Mouse (Mus musculus) spleen, postnatal 4 days (tissue): ENCODE measurements around the gene Cpsf4.
A peak's percentile ranks its signal among the peaks of the same experiment; 100 is the strongest.
"Not testable (repeated sequence)": the region's sequence is repeated elsewhere in the genome, so short reads cannot be mapped to it uniquely, and the experiment has no call there.

Source experiments
- DNase-seq, 2 experiments: peaks; one replicate each; pipeline ENCODE4 v3.0.0; 2022; ENCODE audit warnings: low spot score in 2 of 2

The Cpsf4 gene

GRCm38 (mm10) chr5:145185244-145185643 lies 18.2 kb downstream of the Cpsf4 start:
- no peak for DNase-seq

GRCm38 (mm10) chr5:145189416-145189815 lies 22.4 kb downstream of the Cpsf4 start:
- no peak for DNase-seq

DNA sequence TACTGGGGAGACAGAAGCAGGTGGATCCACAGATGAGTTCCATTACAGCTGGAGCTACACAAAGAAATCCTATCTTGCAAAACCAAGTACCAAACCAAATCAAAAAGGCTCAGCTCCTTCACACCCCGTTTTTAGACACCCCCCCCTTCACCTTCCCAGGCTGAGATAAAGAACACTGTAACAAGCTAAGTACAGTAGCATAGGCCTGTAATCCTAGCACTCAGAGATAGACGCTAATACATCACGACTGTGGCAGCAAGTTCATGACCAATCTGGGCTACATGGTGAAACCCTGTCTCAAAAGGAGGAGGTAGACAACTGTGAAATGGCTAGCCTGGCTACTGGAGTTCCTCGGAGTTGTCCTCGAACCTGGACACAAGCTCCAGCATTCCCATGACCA lies 23.4 kb downstream of the Cpsf4 start:
- DNase-seq = no peak

- DNase-seq = peak; percentile 89 to 94
Measured at GRCm38 (mm10) chr5:145190875-145191798, 24.1 kb downstream of the Cpsf4 start.

GRCm38 (mm10) chr5:145191962-145192361 lies 24.9 kb downstream of the Cpsf4 start, which contains the start of gene Atp5j2:
Atp5j2 (minus strand) TSS chr5:145192062.
- DNase-seq = no peak

DNA sequence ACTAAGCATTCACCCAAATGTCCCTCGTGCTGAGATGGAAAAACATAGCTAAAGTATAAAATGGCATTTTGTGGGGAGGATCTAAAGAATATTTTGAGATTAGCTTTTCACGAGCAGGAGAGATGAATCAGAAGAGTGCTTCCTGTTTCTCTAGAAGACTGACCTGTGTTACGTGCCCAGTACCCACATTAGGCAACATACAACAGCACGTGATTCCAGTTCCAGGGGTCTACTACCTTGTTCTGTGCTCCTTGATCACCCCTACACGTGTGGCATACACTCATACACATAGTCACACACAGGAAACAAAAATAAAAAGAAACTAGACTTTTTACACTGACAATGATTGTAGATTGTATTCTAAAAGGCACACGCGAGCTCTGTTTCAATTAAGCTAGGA lies 33.4 kb downstream of the Cpsf4 start:
- no peak for DNase-seq

- peak; percentile 78 to 86 for DNase-seq
Measured at GRCm38 (mm10) chr5:145201321-145201991, 34.4 kb downstream of the Cpsf4 start, which contains the start of gene Zkscan14. Zkscan14 (minus strand) TSS chr5:145201868.

- DNase-seq = no peak
Measured at GRCm38 (mm10) chr5:145202446-145202845, 35.4 kb downstream of the Cpsf4 start.

GRCm38 (mm10) chr5:145203936-145204691 lies 37.1 kb downstream of the Cpsf4 start, which contains the start of gene Zkscan5:
Zkscan5 (plus strand) TSS chr5:145204562.
- peak; percentile 96 to 98 for DNase-seq

GRCm38 (mm10) chr5:145205041-145205440 lies 38.0 kb downstream of the Cpsf4 start:
- DNase-seq = no peak

GRCm38 (mm10) chr5:145207385-145207784 lies 40.4 kb downstream of the Cpsf4 start:
- no peak for DNase-seq

DNA sequence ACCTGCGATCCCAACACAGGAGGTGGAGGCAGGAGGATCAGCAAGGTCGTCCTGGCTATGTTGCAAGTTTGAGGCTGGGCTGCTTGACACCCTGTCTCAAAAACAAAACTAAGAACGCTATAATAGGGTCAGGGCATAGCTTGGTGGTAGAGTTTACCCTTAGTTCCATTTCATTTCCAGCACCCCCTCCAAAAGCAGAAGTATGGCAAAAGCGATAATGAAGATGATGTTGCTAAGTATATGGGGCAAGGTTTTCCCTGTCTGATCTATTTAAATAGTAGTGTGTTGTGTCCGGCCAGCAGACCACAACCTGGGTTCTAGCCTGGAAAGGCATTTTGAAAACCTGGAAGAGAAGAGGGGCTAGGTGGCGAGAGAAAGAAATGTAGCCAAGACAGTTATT lies 40.9 kb downstream of the Cpsf4 start:
- DNase-seq = no peak

GRCm38 (mm10) chr5:145208391-145208790 lies 41.4 kb downstream of the Cpsf4 start:
- DNase-seq = not testable (repeated sequence)

DNA sequence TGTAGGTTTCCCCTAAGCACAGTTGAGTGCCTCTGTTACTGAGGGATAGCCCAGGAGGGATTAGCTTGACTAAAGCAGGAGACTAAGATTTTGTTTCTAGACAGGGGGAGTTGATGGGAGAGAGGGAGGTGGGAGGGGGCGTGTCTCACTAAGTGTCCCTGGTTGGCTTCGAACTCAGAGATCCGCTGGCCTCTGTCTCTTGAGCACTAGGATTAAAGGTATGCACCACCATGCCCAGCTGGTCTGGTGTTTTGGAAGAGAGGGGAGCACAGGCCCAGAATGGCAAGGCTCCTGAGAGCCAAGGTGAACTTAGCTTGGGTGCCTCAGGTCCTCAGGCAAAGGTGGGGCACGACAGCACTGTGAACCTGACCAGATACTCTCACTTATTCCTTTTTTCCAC lies 44.3 kb downstream of the Cpsf4 start:
- DNase-seq = no peak

GRCm38 (mm10) chr5:145212216-145212615 lies 45.2 kb downstream of the Cpsf4 start:
- no peak for DNase-seq

DNA sequence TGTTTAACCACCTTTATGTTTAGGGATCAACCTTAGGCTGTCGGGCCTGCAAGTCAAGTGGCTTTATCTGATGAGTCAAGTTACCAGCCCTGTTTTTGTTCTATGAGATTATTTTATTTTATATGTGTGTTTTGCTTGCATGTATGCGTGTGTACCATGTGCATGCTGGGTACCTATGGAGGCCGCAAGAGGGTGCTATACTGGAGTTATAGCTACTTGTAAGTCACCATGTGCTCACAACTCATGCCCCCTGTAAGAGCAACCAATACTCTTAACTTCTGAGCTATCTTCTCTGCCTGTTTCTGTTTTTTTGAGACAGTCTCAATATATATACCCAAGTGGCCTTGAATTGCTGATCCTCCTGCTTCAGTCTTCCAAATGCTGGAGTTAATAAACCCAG lies 46.5 kb downstream of the Cpsf4 start:
- no peak for DNase-seq

DNA sequence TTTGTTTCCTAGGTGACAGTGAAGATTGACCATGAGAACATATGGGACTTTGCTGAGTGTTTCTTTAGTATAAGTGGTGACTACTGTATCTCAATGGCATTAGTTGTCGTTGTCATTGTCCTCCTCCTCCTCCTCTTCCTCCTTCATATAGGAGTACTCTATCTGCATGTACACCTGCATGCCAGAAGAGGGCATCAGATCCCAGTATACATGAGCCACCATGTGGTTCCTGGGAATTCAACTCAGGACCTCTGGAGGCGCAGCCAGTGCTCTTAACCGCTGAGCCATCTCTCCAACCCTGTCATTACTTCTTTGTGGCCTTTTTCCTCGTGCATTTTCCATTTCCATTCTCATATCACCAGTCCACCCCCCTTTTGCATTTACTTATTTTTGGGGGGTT lies 47.7 kb downstream of the Cpsf4 start:
- DNase-seq = no peak

DNA sequence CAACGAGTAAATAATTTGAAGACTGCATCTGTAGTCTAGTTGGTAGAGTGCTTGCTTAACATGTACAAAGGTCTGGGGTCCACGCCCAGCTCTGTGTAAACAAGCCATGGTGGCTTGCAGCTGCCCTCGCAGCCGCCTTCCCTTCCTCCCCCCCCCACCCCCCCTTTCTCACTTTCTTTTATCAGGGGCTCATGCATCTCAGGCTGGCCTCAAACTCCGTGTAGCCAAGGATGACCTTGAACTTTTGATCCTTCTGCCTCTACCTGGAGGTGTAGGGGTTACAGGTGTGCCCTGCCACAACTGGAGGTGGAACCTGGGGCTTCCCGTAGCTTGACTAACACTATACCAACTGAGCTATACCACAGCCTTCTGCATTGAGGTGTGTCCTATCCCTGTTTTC lies 50.7 kb downstream of the Cpsf4 start:
- no peak for DNase-seq

GRCm38 (mm10) chr5:145218206-145218605 lies 51.2 kb downstream of the Cpsf4 start:
- no peak for DNase-seq

DNA sequence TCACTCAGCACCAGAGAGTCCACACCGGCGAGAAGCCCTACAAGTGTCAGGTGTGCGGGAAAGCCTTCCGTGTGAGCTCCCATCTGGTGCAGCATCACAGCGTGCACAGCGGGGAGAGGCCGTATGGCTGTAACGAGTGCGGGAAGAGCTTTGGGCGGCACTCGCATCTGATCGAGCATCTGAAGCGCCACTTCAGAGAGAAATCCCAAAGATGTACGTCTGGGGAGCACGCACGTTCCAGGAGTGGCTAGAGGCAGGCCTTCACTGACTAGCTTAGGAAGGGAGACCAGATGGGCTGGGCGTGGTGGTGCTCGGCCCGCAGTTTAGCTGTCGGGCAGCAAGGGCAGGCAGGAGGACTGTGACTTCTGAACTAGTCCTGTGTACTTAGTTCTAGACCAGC lies 51.7 kb downstream of the Cpsf4 start:
- DNase-seq = no peak

- DNase-seq = no peak
Measured at GRCm38 (mm10) chr5:145219981-145220380, 53.0 kb downstream of the Cpsf4 start.

DNA sequence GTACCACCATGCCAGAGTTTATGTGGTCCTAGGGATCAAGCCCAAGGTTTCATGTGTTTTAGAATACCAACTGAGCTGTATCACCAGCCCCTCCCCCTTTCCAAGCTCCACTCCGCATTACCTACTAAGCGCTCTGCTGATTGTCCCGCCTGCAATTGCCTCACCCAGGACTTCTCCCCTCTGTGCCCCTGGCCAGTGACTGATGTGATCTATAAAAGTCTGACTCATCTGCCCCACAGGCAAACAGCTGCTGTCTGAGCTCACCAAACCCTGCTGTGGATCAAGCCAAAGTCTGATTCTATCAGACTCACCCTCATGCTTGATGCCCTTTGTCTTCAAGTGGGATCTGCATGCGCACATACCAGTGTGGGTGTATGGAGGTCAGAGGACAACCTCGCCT lies 55.8 kb downstream of the Cpsf4 start:
- no peak for DNase-seq
